Mouse (Mus musculus) hindbrain, embryonic 13.5 days (tissue): ENCODE measurements around the gene Smarcb1. TPM values are rescaled to one million over a fixed set of nuclear protein-coding genes. Genes with fewer than 3 reads are reported as not detected.

ENCODE experiments used
- ATAC-seq: fragments of 200-750 bp; cut with Nextera tagmentation; 2 replicates; pipeline ENCODE4 v1.8.0; 2017; ENCODE audit warnings: moderate TSS enrichment; ENCODE audit not compliant: low FRiP score
- H3K27ac ChIP-seq: fragments of 300-500 bp; sonication (generic); 2 replicates; pipeline ENCODE4 v1.5.1; 2015; ENCODE audit warnings: inconsistent platforms, mild to moderate bottlenecking, moderate library complexity
- H3K27me3 ChIP-seq: fragments of 300-500 bp; sonication (generic); 2 replicates; pipeline ENCODE4 v1.6.1; 2015; ENCODE audit warnings: mild to moderate bottlenecking, inconsistent platforms
- H3K36me3 ChIP-seq: fragments of 300-500 bp; sonication (generic); 2 replicates; pipeline ENCODE4 v1.6.1; 2015; ENCODE audit warnings: mild to moderate bottlenecking, inconsistent platforms
- H3K4me1 ChIP-seq: fragments of 300-500 bp; sonication (generic); replicated peaks from 2 replicates; pipeline ENCODE4 v1.6.1; 2015; ENCODE audit warnings: inconsistent platforms
- H3K4me2 ChIP-seq: fragments of 300-500 bp; sonication (generic); 2 replicates; pipeline ENCODE4 v1.6.1; 2015; ENCODE audit warnings: inconsistent platforms, mild to moderate bottlenecking, moderate library complexity
- H3K4me3 ChIP-seq: fragments of 300-500 bp; sonication (generic); 2 replicates; pipeline ENCODE4 v1.5.1; 2015; ENCODE audit warnings: mild to moderate bottlenecking, inconsistent platforms
- H3K9ac ChIP-seq: fragments of 300-500 bp; sonication (generic); 2 replicates; pipeline ENCODE4 v1.6.1; 2015; ENCODE audit warnings: mild to moderate bottlenecking, inconsistent platforms
- H3K9me3 ChIP-seq: fragments of 300-500 bp; sonication (generic); 2 replicates; pipeline ENCODE4 v1.6.1; 2016; ENCODE audit warnings: inconsistent platforms
- WGBS: fragments of 180-500 bp; shearing (Covaris S2); methylation state at CpG from one replicate; pipeline ENCODE4 v1.1.7; 2015; 5-methylcytosine and 5-hydroxymethylcytosine counted together
- polyA plus RNA-seq: library from polyadenylated mRNA; unstranded; fragments of >200 nt; fragmentation: Nextera tagmentation; extraction: Ambion mirVana; gene quantifications from 2 replicates; pipeline ENCODE4 v1.2.1, GENCODE M21; 2015

Smarcb1 gene
- polyA plus RNA-seq = 302 and 313 TPM in 2 replicates

DNA sequence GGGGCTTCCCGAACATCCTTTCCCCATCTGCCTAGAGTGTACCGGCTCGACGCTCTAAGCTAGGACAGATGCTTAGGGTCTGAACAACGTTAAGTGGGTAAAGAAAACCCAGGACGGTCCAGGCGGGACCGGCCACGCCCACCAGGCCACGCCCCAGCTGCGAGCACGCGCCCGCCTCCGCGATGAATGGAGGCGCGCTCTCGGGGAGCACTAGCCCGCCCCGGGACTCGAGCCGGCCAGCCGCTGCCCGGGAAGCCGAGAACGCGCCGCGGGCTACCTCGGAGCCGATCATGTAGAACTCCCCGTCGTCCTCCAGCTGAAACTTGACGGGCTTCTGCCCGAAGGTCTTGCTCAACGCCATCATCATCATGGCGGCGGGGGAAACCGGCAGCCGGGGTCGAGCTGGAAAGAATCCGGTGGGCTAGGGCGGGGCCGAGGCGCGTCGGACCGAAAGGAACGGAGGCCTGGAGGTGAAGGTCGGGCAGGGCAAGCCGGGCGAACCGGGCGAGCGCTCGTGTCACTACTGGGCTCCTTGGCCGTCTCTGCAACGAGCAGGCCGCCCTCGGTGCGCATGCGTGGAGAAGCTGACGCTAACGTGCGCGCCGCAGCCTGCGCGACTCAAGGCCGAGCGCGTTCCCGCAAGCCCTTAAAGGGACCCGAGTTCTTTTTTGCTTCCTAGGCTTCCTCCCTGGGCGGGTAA lies at the start of gene Smarcb1:
Gene Smarcb1 (minus strand): TSS at position 592 of the 700 bp plus-strand sequence.
- Histone ChIP-seq H3K36me3 (peaks cover 31% of the 10 kb centered on the region), H3K4me2 (peak within 1 kb of the TSS; percentile 81), H3K27me3 (no peaks in the 10 kb centered on the region), H3K4me1 (peaks cover 61% of the 10 kb centered on the region), H3K27ac (peak within 1 kb of the TSS; percentile 99), H3K9ac (peak within 1 kb of the TSS; percentile 98), H3K9me3 (no peaks in the 10 kb centered on the region), H3K4me3 (peak within 1 kb of the TSS; percentile 93)
- peak; percentile 89 for ATAC-seq
- WGBS = under 1% methylated on average over 75 of the region's 76 CpGs

DNA sequence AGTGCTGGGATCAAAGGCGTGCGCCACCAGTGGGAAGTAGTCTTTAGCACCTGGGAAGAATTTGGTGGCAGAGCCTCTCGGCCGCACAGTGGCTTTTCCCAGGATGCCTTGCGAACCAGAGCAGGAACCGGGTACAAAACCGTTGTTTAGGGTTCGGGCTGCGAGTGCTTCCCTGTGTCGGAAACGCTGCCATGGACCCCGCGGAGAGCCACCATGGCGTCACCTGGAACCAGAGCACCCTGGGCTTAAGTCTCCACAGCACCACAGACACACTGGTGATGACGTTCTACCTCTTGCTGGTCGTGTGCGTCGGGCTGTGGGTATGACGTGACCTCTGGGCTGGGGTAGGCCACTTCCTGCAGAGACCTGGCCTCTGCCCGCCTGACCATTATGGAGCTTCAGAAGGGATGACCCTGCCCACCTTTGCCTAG lies 33.0 kb upstream of the Smarcb1 start, which contains the start of gene Gm5134:
Gene Gm5134 (plus strand): TSS at position 134 of the 431 bp plus-strand sequence.
- Histone ChIP-seq H3K4me1 (peaks cover 11% of the 10 kb centered on the region), H3K36me3 (no peaks in the 10 kb centered on the region), H3K27ac (no peak within 1 kb of the TSS), H3K4me2 (peak within 1 kb of the TSS; percentile 43), H3K4me3 (peak within 1 kb of the TSS; percentile 18; the same call in 1 of the 2 replicates), H3K9me3 (no peaks in the 10 kb centered on the region), H3K9ac (peak within 1 kb of the TSS; percentile 35), H3K27me3 (peaks cover 27% of the 10 kb centered on the region)
- ATAC-seq = no peak
- 37% methylated on average over 20 of the region's 20 CpGs for WGBS

DNA sequence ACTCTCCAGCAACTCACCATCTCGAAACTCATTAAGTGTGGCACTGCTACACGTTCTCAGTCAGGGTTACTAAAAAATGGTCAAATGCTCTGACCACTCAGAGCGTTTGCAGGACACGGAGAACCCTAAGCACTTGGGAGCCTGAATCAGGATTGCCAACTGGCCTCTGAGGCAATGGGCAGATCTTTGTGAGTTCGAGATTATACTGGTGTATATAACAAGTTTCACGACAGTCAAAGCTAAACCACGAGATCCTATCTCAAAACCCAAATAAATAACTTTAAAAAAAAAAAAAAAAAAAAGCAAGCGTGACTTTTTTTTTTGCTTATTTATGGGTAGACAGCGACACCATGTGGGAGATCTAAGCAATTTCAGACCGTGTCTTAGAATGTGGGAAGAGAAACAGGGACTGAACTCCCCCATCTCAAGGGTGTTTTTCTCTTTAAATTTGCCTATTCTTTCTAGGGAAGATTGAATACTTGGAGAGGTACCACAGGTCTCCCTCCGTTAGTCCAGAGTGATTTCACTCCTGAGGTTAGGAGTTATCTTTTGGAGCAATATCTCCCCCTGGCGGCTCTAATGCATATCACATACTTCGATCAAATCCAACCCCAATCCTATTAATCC lies 30.1 kb upstream of the Smarcb1 start:
- 5% methylated on average over 13 of the region's 13 CpGs for WGBS
- peak overlapping the region; percentile 69 for H3K9ac ChIP-seq
- ATAC-seq = peak; percentile 21; the same call in 1 of the 2 replicates
- H3K36me3 ChIP-seq = no peaks in the 10 kb centered on the region
- H3K9me3 ChIP-seq = no peaks in the 10 kb centered on the region
- H3K4me2 ChIP-seq = peak overlapping the region; percentile 84
- peaks cover 11% of the 10 kb centered on the region for H3K4me1 ChIP-seq
- H3K27ac ChIP-seq = no peak overlapping the region
- H3K27me3 ChIP-seq = peaks cover 40% of the 10 kb centered on the region
- peak overlapping the region; percentile 42 for H3K4me3 ChIP-seq

DNA sequence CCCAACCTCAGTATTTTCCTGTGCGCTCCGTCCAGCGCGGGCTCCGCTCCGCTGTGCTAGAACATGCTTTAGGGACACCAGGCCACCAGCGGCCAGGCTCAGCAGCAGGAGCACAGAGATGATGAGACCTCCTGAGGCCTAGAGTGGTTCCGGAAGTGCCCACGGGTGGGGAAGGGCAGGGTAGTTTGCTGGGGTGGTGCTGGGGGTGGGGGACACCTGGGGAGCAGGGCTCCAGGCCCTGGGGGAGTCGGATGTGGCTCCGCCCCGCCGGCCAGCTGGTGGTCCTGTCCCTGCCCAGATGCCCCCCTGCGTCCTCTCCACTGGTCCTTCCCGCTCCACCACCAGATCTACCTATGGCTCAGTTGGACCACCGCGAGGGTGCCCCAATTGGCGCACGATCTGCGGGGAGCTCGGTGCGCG lies 29.4 kb upstream of the Smarcb1 start:
- peaks cover 40% of the 10 kb centered on the region for H3K27me3 ChIP-seq
- H3K9me3 ChIP-seq = no peaks in the 10 kb centered on the region
- H3K4me3 ChIP-seq = peak overlapping the region; percentile 42
- WGBS = 1% methylated on average over 23 of the region's 23 CpGs
- no peaks in the 10 kb centered on the region for H3K36me3 ChIP-seq
- peaks cover 11% of the 10 kb centered on the region for H3K4me1 ChIP-seq
- H3K4me2 ChIP-seq = peak overlapping the region; percentile 84
- ATAC-seq = peak; percentile 68
- H3K9ac ChIP-seq = peak overlapping the region; percentile 69
- H3K27ac ChIP-seq = no peak overlapping the region

DNA sequence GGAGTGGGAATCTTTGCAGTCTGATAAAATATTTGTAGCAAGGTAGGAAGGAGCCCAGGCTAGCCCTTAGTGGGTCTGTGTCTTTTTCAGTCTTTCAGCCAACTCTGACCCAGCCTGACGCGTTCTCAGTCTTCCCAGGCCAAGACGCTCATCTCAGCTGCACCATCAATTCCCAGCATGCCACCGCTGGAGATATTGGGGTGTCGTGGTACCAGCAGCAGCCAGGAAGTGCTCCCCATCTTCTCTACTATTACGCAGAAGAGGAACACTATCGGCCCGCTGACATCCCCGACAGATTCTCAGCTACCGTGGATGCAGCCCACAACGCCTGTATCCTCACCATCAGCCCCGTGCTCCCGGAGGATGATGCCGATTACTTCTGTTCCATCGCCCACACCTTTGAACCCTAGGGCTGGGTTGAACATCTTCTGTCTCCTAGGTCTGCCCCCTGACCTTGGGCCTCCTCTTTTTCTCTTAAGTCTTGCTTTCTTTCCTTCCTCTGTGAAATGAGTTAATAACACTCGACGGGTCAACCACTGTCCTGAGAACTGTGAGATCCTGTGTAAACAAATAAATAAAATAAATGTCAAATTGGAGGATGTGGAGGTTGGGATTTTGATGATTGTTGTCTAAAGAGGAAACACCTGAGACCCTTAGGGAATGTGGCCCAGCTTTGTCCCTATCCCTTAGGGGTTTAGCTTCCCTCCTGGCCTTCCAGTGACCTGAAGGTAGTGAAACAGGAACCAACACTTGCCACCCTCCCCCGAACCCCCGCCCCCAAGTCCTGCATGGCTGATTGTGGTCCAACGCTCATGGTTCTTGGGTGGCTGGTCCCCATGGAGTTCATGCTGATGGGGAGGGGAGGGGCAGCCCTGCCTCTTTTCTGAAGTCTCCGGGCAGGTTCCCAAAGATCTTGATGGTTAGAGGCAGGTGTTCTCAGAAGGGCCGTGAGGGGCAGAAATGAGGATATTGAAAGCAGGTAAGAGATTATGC lies 27.9 kb upstream of the Smarcb1 start:
- Histone ChIP-seq H3K9ac (no peak overlapping the region), H3K4me3 (no peak overlapping the region), H3K9me3 (no peaks in the 10 kb centered on the region), H3K27ac (no peak overlapping the region), H3K27me3 (peaks cover 40% of the 10 kb centered on the region), H3K4me2 (no peak overlapping the region), H3K36me3 (no peaks in the 10 kb centered on the region), H3K4me1 (peaks cover 14% of the 10 kb centered on the region)
- WGBS = 82% methylated on average over 22 of the region's 22 CpGs
- ATAC-seq = no peak

DNA sequence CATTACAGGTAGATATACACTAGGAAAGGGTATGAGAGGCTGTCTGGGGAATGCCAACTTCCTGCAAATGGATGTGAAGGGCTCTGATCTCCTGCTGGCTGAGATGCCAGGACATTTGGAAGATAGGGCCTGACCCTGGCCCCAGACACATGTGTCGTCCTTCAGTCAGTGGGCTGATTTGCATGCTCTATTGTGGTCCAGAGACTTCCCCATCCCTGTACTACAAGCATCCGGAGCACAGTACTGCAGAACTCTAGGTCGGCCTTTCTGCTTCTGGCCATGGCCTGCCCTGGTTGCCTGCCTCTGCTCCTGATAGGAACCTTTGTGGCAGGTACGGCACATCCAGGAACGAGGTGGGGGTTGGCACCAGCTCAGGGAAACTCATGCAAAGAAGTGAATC lies 26.7 kb upstream of the Smarcb1 start:
- H3K36me3 ChIP-seq = no peaks in the 10 kb centered on the region
- peaks cover 29% of the 10 kb centered on the region for H3K27me3 ChIP-seq
- ATAC-seq = no peak
- no peak overlapping the region for H3K4me2 ChIP-seq
- H3K9me3 ChIP-seq = no peaks in the 10 kb centered on the region
- H3K4me3 ChIP-seq = no peak overlapping the region
- WGBS = 77% methylated on average over 5 of the region's 5 CpGs
- peaks cover 24% of the 10 kb centered on the region for H3K4me1 ChIP-seq
- no peak overlapping the region for H3K9ac ChIP-seq
- no peak overlapping the region for H3K27ac ChIP-seq

DNA sequence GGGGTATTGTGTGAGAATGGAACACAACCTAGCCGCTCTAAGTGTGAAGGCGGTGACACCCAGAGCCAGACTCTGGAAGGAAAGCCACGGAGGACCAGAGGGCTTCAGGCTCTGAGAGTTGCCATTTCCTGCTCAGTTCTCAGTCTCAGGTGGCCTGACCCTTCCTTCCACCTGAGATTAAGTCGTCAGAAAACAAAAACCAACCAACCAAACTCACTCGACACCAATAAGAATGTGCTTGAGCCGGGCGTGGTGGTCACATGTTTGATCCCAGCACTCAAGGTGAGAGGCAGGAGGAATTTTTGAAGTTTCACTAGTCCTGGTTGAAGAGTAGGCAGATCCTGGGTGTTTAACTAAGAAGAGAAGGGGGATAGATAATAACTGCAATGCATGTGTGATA lies 24.5 kb upstream of the Smarcb1 start:
- H3K4me1 ChIP-seq = peaks cover 22% of the 10 kb centered on the region
- H3K9me3 ChIP-seq = no peaks in the 10 kb centered on the region
- 89% methylated on average over 7 of the region's 7 CpGs for WGBS
- no peak overlapping the region for H3K4me3 ChIP-seq
- H3K9ac ChIP-seq = no peak overlapping the region
- no peak overlapping the region for H3K4me2 ChIP-seq
- ATAC-seq = no peak
- H3K36me3 ChIP-seq = no peaks in the 10 kb centered on the region
- no peak overlapping the region for H3K27ac ChIP-seq
- H3K27me3 ChIP-seq = peaks cover 26% of the 10 kb centered on the region

DNA sequence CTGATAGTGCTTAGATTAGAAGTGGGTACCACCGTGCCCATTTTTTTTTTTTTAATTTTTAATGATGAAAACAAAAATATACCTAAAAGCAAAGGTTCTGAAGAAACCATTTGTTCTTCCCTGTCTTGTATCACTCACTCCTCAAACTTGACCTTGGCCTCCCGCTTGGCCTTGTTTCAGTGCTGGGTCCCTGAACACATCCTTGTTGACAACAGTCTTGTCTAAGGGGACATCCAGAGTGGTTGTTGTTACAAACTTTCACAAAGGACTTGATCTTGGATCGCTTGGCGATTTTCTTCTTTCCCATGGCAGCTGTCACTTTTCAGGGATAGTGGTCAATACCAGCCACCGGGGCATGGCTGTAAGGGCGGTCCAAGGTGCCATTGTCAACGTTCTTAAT lies 23.8 kb upstream of the Smarcb1 start:
- Histone ChIP-seq H3K9me3 (no peaks in the 10 kb centered on the region), H3K4me3 (no peak overlapping the region)

DNA sequence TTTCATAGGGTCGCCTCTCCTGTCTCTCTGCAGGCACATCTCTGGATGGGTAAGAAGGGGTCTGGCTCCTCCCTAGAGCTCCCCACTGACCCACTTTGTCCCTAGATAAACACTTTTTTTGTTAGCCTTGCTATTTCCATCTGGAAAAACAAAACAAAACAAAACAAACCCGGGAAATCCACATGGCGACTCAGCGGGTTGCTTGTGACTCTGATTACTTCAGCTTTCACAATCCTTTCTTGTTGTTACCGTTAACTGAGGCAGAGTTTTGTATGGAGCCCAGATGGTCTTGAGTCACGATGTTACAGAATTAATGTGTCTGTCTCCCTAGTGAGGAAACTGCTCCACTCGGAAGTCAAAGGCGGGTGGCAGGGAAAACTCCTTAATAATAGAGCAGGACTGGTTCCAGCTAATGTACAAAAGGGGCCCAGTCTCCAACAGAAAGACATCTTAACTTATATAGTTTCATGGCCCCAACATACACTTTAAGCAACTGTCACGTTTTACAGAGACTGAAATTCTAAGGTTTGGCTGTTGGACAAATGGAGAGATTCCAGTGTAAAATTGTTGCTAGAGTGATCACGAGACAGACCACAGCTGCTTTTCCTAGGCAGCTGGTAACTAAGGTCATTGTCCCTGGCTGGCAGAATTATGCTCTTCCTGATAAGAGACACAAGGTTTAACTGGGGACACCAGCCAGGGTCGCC lies 22.8 kb upstream of the Smarcb1 start:
- 12% methylated on average over 11 of the region's 11 CpGs for WGBS
- Histone ChIP-seq H3K9ac (no peak overlapping the region), H3K27ac (peak overlapping the region; percentile 68), H3K4me3 (no peak overlapping the region), H3K4me1 (peaks cover 21% of the 10 kb centered on the region), H3K4me2 (0 out of 2 replicates have a peak overlapping the region, but pooled peaks have one; percentile 1), H3K9me3 (no peaks in the 10 kb centered on the region), H3K27me3 (peaks cover 16% of the 10 kb centered on the region), H3K36me3 (no peaks in the 10 kb centered on the region)
- ATAC-seq = no peak

More for the DNA sequence above, 23.8 kb upstream of the Smarcb1 start:
- Histone ChIP-seq H3K9ac (no peak overlapping the region), H3K36me3 (no peaks in the 10 kb centered on the region), H3K27ac (no peak overlapping the region), H3K4me1 (peaks cover 21% of the 10 kb centered on the region), H3K27me3 (peaks cover 21% of the 10 kb centered on the region), H3K4me2 (no peak overlapping the region)
- 92% methylated on average over 7 of the region's 7 CpGs for WGBS
- ATAC-seq = no peak

DNA sequence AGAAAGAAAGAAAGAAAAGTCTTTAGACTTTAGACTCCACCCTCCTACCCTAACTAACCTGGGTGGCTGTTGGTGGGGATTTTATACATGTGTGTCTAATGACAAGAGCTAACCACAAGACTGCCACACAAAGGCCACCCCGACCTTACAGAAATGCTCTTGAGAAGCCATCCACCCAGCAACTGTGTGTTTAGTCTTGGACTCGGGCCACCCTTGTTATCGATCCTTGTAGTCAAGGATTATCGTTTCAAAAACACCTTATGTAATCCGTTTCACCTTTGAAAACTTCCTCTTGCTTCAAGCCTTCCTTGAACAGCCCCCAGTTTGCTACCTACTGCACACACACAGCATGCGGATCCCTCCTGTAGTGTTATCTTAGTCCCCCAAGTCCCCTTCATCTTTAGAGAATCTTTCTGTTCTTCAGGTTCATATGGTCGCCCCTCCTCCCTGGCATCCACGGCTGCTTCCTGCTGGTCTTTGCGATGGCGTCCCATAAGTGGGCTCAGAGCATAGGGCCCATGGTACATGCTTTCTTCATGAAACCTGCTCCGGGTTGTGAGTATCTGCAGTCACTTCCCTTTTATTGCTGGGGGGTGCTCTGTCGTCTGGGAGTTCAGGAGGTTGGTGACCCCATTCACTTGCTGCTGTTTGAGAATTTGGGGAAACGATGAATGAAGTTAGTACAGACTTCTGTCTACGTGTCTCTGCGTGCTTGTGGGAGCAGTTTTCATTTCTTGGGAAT lies 21.5 kb upstream of the Smarcb1 start, which contains the start of gene Vpreb3:
Gene Vpreb3 (plus strand): TSS at position 322 of the 742 bp plus-strand sequence.
- Histone ChIP-seq H3K4me3 (no peak within 1 kb of the TSS), H3K36me3 (no peaks in the 10 kb centered on the region), H3K4me2 (0 out of 2 replicates have a peak within 1 kb of the TSS, but pooled peaks have one; percentile 1), H3K9me3 (no peaks in the 10 kb centered on the region), H3K27me3 (peaks cover 10% of the 10 kb centered on the region), H3K9ac (no peak within 1 kb of the TSS), H3K4me1 (peaks cover 21% of the 10 kb centered on the region), H3K27ac (peak within 1 kb of the TSS; percentile 68)
- WGBS = 81% methylated on average over 15 of the region's 15 CpGs
- no peak for ATAC-seq
